Comparison of ENCODE assay signal across 8 mouse cellular contexts in genomic region chr5:113024154-113024764, GRCm38 (mm10). TPM values are rescaled to one million over a fixed set of nuclear protein-coding genes. Genes with fewer than 3 reads are reported as not detected.
DNase-seq lines count a peak whose midpoint lies in the region; ATAC-seq lines count a peak whose summit lies in the region.

No protein-coding gene starts in this region.

- no peaks in the 10 kb centered on the region for H3K27me3 ChIP-seq in intestine, embryonic 16.5 days (replicated peaks; ENCODE audit: control insufficient read depth, insufficient read depth, low read length)
- no peaks in the 10 kb centered on the region for H3K27me3 ChIP-seq in liver, embryonic 13.5 days
- H3K27me3 ChIP-seq in neural tube, embryonic 13.5 days, result no peaks in the 10 kb centered on the region

- no peaks in the 10 kb centered on the region for H3K9me3 ChIP-seq in intestine, embryonic 16.5 days (ENCODE audit: control insufficient read depth, low read length)
- H3K9me3 ChIP-seq in liver, embryonic 13.5 days (replicated peaks), result no peaks in the 10 kb centered on the region
- no peaks in the 10 kb centered on the region for H3K9me3 ChIP-seq in neural tube, embryonic 13.5 days

- WGBS in intestine, embryonic 16.5 days, result 8% methylated on average over 18 of the region's 18 CpGs
- WGBS in liver, embryonic 13.5 days (ENCODE audit: insufficient replicate concordance), result 45% methylated on average over 18 of the region's 18 CpGs
- WGBS in neural tube, embryonic 13.5 days, result 38% methylated on average over 18 of the region's 18 CpGs

- H3K36me3 ChIP-seq in intestine, embryonic 16.5 days (ENCODE audit: control insufficient read depth, insufficient read depth, low read length), result no peaks in the 10 kb centered on the region
- no peaks in the 10 kb centered on the region for H3K36me3 ChIP-seq in liver, embryonic 13.5 days
- no peaks in the 10 kb centered on the region for H3K36me3 ChIP-seq in neural tube, embryonic 13.5 days

- H3K4me2 ChIP-seq in intestine, embryonic 16.5 days (ENCODE audit: low read depth, low read length), result peak overlapping the region; percentile 53
- H3K4me2 ChIP-seq in liver, embryonic 13.5 days, result peak overlapping the region; percentile 2; the same call in 1 of the 2 replicates
- peak overlapping the region; percentile 20; the same call in 1 of the 2 replicates for H3K4me2 ChIP-seq in neural tube, embryonic 13.5 days

- peak overlapping the region; percentile 87 for H3K27ac ChIP-seq in intestine, embryonic 16.5 days (ENCODE audit: low read length)
- H3K27ac ChIP-seq in liver, embryonic 13.5 days, result 0 out of 2 replicates have a peak overlapping the region, but pooled peaks have one; percentile 23
- H3K27ac ChIP-seq in neural tube, embryonic 13.5 days (replicated peaks), result 0 out of 2 replicates have a peak overlapping the region, but pooled peaks have one; percentile 9

- ATAC-seq in intestine, embryonic 16.5 days, result peak; percentile 92
- peak; percentile 72 for ATAC-seq in liver, embryonic 13.5 days (ENCODE audit: low read depth)
- ATAC-seq in neural tube, embryonic 13.5 days (ENCODE audit: low read depth), result no peak; the same call in 1 of the 2 replicates

- DNase-seq in thymus, postnatal 4 days, result peak; percentile 11
- no peak for DNase-seq in thymus, postnatal 0 days (ENCODE audit: low spot score)
- DNase-seq in gastrocnemius, postnatal 25 days, result peak; percentile 24
- DNase-seq in liver, embryonic 13.5 days, result no peak
- no peak for DNase-seq in layer of hippocampus, postnatal 25 days (ENCODE audit: extremely low spot score in 1 of 2, low spot score in 1 of 2)
- DNase-seq in adipocyte (ENCODE audit: low spot score), result no peak

- peaks cover 14% of the 10 kb centered on the region for H3K4me1 ChIP-seq in intestine, embryonic 16.5 days (ENCODE audit: control insufficient read depth, insufficient read depth, low read length)
- H3K4me1 ChIP-seq in liver, embryonic 13.5 days (replicated peaks), result peaks cover 5% of the 10 kb centered on the region; the same call in 1 of the 2 replicates
- peaks cover 21% of the 10 kb centered on the region for H3K4me1 ChIP-seq in neural tube, embryonic 13.5 days (replicated peaks)

- H3K9ac ChIP-seq in intestine, embryonic 16.5 days (ENCODE audit: low read depth, low read length), result peak overlapping the region; percentile 56; the same call in 1 of the 2 replicates
- no peak overlapping the region for H3K9ac ChIP-seq in liver, embryonic 13.5 days
- H3K9ac ChIP-seq in neural tube, embryonic 13.5 days, result no peak overlapping the region

- peak overlapping the region; percentile 32 for H3K4me3 ChIP-seq in intestine, embryonic 16.5 days (ENCODE audit: low read length)
- no peak overlapping the region for H3K4me3 ChIP-seq in liver, embryonic 13.5 days (replicated peaks)
- no peak overlapping the region for H3K4me3 ChIP-seq in neural tube, embryonic 13.5 days

RNA-seq across cellular contexts. Expression of gene Grk3, which starts 8.7 kb away (rescaled TPM):
- polyA plus RNA-seq in thymus, postnatal 0 days (2015; fragmentation: Nextera tagmentation; extraction: Ambion mirVana), result 2.9 and 4.2 TPM in 2 replicates
- total RNA-seq in gastrocnemius, postnatal 25 days (2021), result 1 to 10 TPM; 3.6 to 4.5 TPM
- polyA plus RNA-seq in intestine, embryonic 16.5 days (2015; fragmentation: Nextera tagmentation; extraction: Ambion mirVana), result 10.6 and 11.9 TPM in 2 replicates
- polyA plus RNA-seq in liver, embryonic 13.5 days (2015; fragmentation: Nextera tagmentation; extraction: Ambion mirVana), result 1.7 and 2.1 TPM in 2 replicates
- polyA plus RNA-seq in neural tube, embryonic 13.5 days (2015; fragmentation: Nextera tagmentation; extraction: Ambion mirVana), result 11.4 and 12.0 TPM in 2 replicates
- total RNA-seq in layer of hippocampus, postnatal 25 days (2021), result 10 to 100 TPM; 64.7 to 74.9 TPM

RNA-seq across cellular contexts. Expression of gene Crybb2, which starts 45.7 kb away (rescaled TPM):
- 0.26 and 0.80 TPM in 2 replicates for polyA plus RNA-seq in thymus, postnatal 0 days (2015; fragmentation: Nextera tagmentation; extraction: Ambion mirVana)
- total RNA-seq in gastrocnemius, postnatal 25 days (2021), result not detected
- not detected in 2 replicates for polyA plus RNA-seq in intestine, embryonic 16.5 days (2015; fragmentation: Nextera tagmentation; extraction: Ambion mirVana)
- polyA plus RNA-seq in liver, embryonic 13.5 days (2015; fragmentation: Nextera tagmentation; extraction: Ambion mirVana), result not detected in 2 replicates
- polyA plus RNA-seq in neural tube, embryonic 13.5 days (2015; fragmentation: Nextera tagmentation; extraction: Ambion mirVana), result not detected in 2 replicates
- total RNA-seq in layer of hippocampus, postnatal 25 days (2021), result not detected

RNA-seq across cellular contexts. Expression of gene Crybb3, which starts 57.1 kb away (rescaled TPM):
- polyA plus RNA-seq in thymus, postnatal 0 days (2015; fragmentation: Nextera tagmentation; extraction: Ambion mirVana), result 1.0 and 1.2 TPM in 2 replicates
- total RNA-seq in gastrocnemius, postnatal 25 days (2021), result 1 to 10 TPM in 1 of 2 experiments, under 1 TPM in 1; 0.62 to 1.5 TPM
- polyA plus RNA-seq in intestine, embryonic 16.5 days (2015; fragmentation: Nextera tagmentation; extraction: Ambion mirVana), result 0.35 and 0.56 TPM in 2 replicates
- not detected in 2 replicates for polyA plus RNA-seq in liver, embryonic 13.5 days (2015; fragmentation: Nextera tagmentation; extraction: Ambion mirVana)
- polyA plus RNA-seq in neural tube, embryonic 13.5 days (2015; fragmentation: Nextera tagmentation; extraction: Ambion mirVana), result 0.96 and 1.1 TPM in 2 replicates
- 1 to 10 TPM; 1.5 to 2.8 TPM for total RNA-seq in layer of hippocampus, postnatal 25 days (2021)

Comparison
In these comparisons a context has a peak if more than half of its experiments do, and no peak if none do; other contexts are left out.
1. DNase-seq: peak in thymus, postnatal 4 days (single experiment) and gastrocnemius, postnatal 25 days (single experiment); none in thymus, postnatal 0 days (single experiment), liver, embryonic 13.5 days (single experiment), layer of hippocampus, postnatal 25 days (0 of 2) and adipocyte (single experiment).
2. H3K27ac ChIP-seq: peak in every context shown above with its lines; median percentile 87 in intestine, embryonic 16.5 days; 23 in liver, embryonic 13.5 days; 9 in neural tube, embryonic 13.5 days.
3. H3K4me2 ChIP-seq: peak in every context shown above with its lines; median percentile 53 in intestine, embryonic 16.5 days; 20 in neural tube, embryonic 13.5 days; 2 in liver, embryonic 13.5 days.